Mouse (Mus musculus) embryonic facial prominence, embryonic 14.5 days (tissue): ENCODE data around the gene Clec4n. TPM values are rescaled to one million over a fixed set of nuclear protein-coding genes. Genes with fewer than 3 reads are reported as not detected.
"Not testable (repeated sequence)": the region's sequence is repeated elsewhere in the genome, so short reads cannot be mapped to it uniquely, and the experiment has no call there.

Source experiments
- ATAC-seq: fragments of 200-750 bp; cut with Nextera tagmentation; 2 replicates; pipeline ENCODE4 v1.8.0; 2017; ENCODE audit warnings: low read depth, moderate number of reproducible peaks, moderate TSS enrichment
- DNase-seq: peaks from one replicate; pipeline ENCODE4 v3.0.0-alpha.2; 2015; ENCODE audit warnings: low spot score
- H3K27ac ChIP-seq: fragments of 300-500 bp; sonication (generic); replicated peaks from 2 replicates; pipeline ENCODE4 v1.5.1; 2014; ENCODE audit warnings: low read depth, mild to moderate bottlenecking, low read length, moderate library complexity
- H3K27me3 ChIP-seq: fragments of 300-500 bp; sonication (generic); replicated peaks from 2 replicates; pipeline ENCODE4 v1.6.1; 2014; ENCODE audit warnings: low read length; ENCODE audit not compliant: control insufficient read depth, insufficient read depth
- H3K36me3 ChIP-seq: fragments of 300-500 bp; sonication (generic); 2 replicates; pipeline ENCODE4 v1.6.1; 2014; ENCODE audit warnings: low read length, mixed read lengths; ENCODE audit not compliant: control insufficient read depth, insufficient read depth
- H3K4me1 ChIP-seq: fragments of 300-500 bp; sonication (generic); 2 replicates; pipeline ENCODE4 v1.6.1; 2014; ENCODE audit warnings: antibody characterized with exemption, low read length; ENCODE audit not compliant: control insufficient read depth, insufficient read depth
- H3K4me2 ChIP-seq: fragments of 300-500 bp; sonication (generic); 2 replicates; pipeline ENCODE4 v1.6.1; 2014; ENCODE audit warnings: low read depth, mild to moderate bottlenecking, low read length, moderate library complexity, mixed read lengths
- H3K4me3 ChIP-seq: fragments of 300-500 bp; sonication (generic); 2 replicates; pipeline ENCODE4 v1.5.1; 2014; ENCODE audit warnings: low read depth, mild to moderate bottlenecking, low read length
- H3K9ac ChIP-seq: fragments of 300-500 bp; sonication (generic); 2 replicates; pipeline ENCODE4 v1.6.1; 2014; ENCODE audit warnings: low read depth, mild to moderate bottlenecking, low read length, moderate library complexity, mixed read lengths
- H3K9me3 ChIP-seq: fragments of 300-500 bp; sonication (generic); 2 replicates; pipeline ENCODE4 v1.6.1; 2016; ENCODE audit warnings: low read length; ENCODE audit not compliant: control insufficient read depth
- WGBS: fragments of 180-500 bp; shearing (Covaris S2); extraction: QIAGEN DNeasy Blood & Tissue Kit; methylation state at CpG from one replicate; pipeline ENCODE4 v1.1.7; 2014; 5-methylcytosine and 5-hydroxymethylcytosine counted together
- polyA plus RNA-seq: library from polyadenylated mRNA; unstranded; fragments of >200 nt; fragmentation: Nextera tagmentation; extraction: Ambion mirVana; gene quantifications from 2 replicates; pipeline ENCODE4 v1.2.1, GENCODE M21; 2014

Clec4n gene
- polyA plus RNA-seq, 1 experiment from 2014 or later, result 4.5 TPM

- Histone ChIP-seq H3K4me2 (no peak overlapping the region), H3K27me3 (no peaks in the 10 kb centered on the region), H3K4me1 (no peaks in the 10 kb centered on the region), H3K4me3 (no peak overlapping the region), H3K27ac (no peak overlapping the region), H3K9ac (no peak overlapping the region), H3K9me3 (no peaks in the 10 kb centered on the region), H3K36me3 (no peaks in the 10 kb centered on the region)
- 93% methylated on average over 2 of the region's 2 CpGs for WGBS
- no peak for ATAC-seq
- DNase-seq, result no peak
Observed at GRCm38 (mm10) chr6:123279443-123279842, 49.8 kb downstream of the Clec4n start.

GRCm38 (mm10) chr6:123286311-123286710 lies 56.7 kb downstream of the Clec4n start:
- no peak overlapping the region for H3K4me2 ChIP-seq
- no peaks in the 10 kb centered on the region for H3K36me3 ChIP-seq
- DNase-seq (no peak), ATAC-seq (no peak)
- H3K9me3 ChIP-seq, result no peaks in the 10 kb centered on the region
- no peaks in the 10 kb centered on the region for H3K27me3 ChIP-seq
- H3K27ac ChIP-seq, result no peak overlapping the region
- no peak overlapping the region for H3K9ac ChIP-seq
- H3K4me3 ChIP-seq, result no peak overlapping the region
- no peaks in the 10 kb centered on the region for H3K4me1 ChIP-seq
- WGBS, result 85% methylated on average over 2 of the region's 2 CpGs

GRCm38 (mm10) chr6:123288931-123289330 lies 59.3 kb downstream of the Clec4n start:
- Histone ChIP-seq H3K27me3 (no peaks in the 10 kb centered on the region), H3K9me3 (no peaks in the 10 kb centered on the region), H3K27ac (no peak overlapping the region), H3K4me3 (no peak overlapping the region), H3K4me2 (no peak overlapping the region), H3K9ac (no peak overlapping the region), H3K36me3 (no peaks in the 10 kb centered on the region), H3K4me1 (no peaks in the 10 kb centered on the region)
- DNase-seq (no peak), ATAC-seq (no peak)
- WGBS, result 77% methylated on average over 10 of the region's 10 CpGs

- WGBS, result 83% methylated on average over 4 of the region's 4 CpGs
- no peak within 1 kb of the TSS for H3K27ac ChIP-seq
- H3K9ac ChIP-seq, result no peak within 1 kb of the TSS
- ATAC-seq (no peak), DNase-seq (no peak)
- no peak within 1 kb of the TSS for H3K4me3 ChIP-seq
- H3K9me3 ChIP-seq, result no peaks in the 10 kb centered on the region
- H3K4me1 ChIP-seq, result no peaks in the 10 kb centered on the region
- no peaks in the 10 kb centered on the region for H3K36me3 ChIP-seq
- no peak within 1 kb of the TSS for H3K4me2 ChIP-seq
- no peaks in the 10 kb centered on the region for H3K27me3 ChIP-seq
Observed at GRCm38 (mm10) chr6:123289753-123290152, 60.1 kb downstream of the Clec4n start, which contains the start of gene Clec4e. Clec4e (minus strand) TSS chr6:123289870.

- Histone ChIP-seq H3K4me3 (no peak overlapping the region), H3K4me1 (no peaks in the 10 kb centered on the region), H3K9ac (no peak overlapping the region), H3K9me3 (no peaks in the 10 kb centered on the region), H3K4me2 (no peak overlapping the region), H3K27ac (no peak overlapping the region), H3K27me3 (no peaks in the 10 kb centered on the region), H3K36me3 (no peaks in the 10 kb centered on the region)
- 90% methylated on average over 1 of the region's 1 CpGs for WGBS
- DNase-seq, result no peak
- ATAC-seq, result no peak
Observed at GRCm38 (mm10) chr6:123292751-123293400, 63.2 kb downstream of the Clec4n start.

- H3K27ac ChIP-seq, DNase-seq, H3K9me3 ChIP-seq, ATAC-seq, H3K4me1 ChIP-seq, H3K4me3 ChIP-seq, H3K36me3 ChIP-seq, H3K4me2 ChIP-seq, H3K9ac ChIP-seq, H3K27me3 ChIP-seq: not testable (repeated sequence)
- WGBS, result 88% methylated on average over 11 of the region's 11 CpGs
Observed at GRCm38 (mm10) chr6:123293509-123293908, 63.9 kb downstream of the Clec4n start.

Other genes with a start within 250 kb of the Clec4n start
- 0.36 TPM in 1 of 2 replicates, not detected in the other for gene Clec4a4, start 239.5 kb upstream of the Clec4n start, polyA plus RNA-seq
- gene Clec4b1, start 179.9 kb upstream of the Clec4n start, polyA plus RNA-seq, result not detected in 2 replicates
- 5.8 and 7.2 TPM in 2 replicates for gene Clec4a2, start 123.4 kb upstream of the Clec4n start, polyA plus RNA-seq
- gene Clec4b2, start 57.0 kb upstream of the Clec4n start, polyA plus RNA-seq, result not detected in 2 replicates
- gene Clec4d, start 32.3 kb downstream of the Clec4n start, polyA plus RNA-seq, result 0.31 and 0.50 TPM in 2 replicates
- gene Clec4e, start 60.0 kb downstream of the Clec4n start, polyA plus RNA-seq, result 0.10 and 0.25 TPM in 2 replicates
- not detected in 2 replicates for gene Vmn2r19, start 78.5 kb downstream of the Clec4n start, polyA plus RNA-seq
- not detected in 2 replicates for gene Vmn2r20, start 188.3 kb downstream of the Clec4n start, polyA plus RNA-seq